Mouse (Mus musculus) lung, postnatal 0 days (tissue): ENCODE measurements at regions not wholly inside any gene's neighbourhood (a gene's known extent, or its start where the extent isn't known, plus 50 kb on each side); places are given as distances from the start of the nearest gene placed in this dataset.

Experiments used
- CTCF ChIP-seq: IDR thresholded peaks from 2 replicates; pipeline ENCODE4 v1.5.1; 2016; ENCODE audit warnings: antibody characterized with exemption, mild to moderate bottlenecking
- EP300 ChIP-seq: IDR thresholded peaks from 2 replicates; pipeline ENCODE4 v1.6.1; 2016; ENCODE audit warnings: antibody characterized with exemption, mild to moderate bottlenecking, control low read depth

DNA sequence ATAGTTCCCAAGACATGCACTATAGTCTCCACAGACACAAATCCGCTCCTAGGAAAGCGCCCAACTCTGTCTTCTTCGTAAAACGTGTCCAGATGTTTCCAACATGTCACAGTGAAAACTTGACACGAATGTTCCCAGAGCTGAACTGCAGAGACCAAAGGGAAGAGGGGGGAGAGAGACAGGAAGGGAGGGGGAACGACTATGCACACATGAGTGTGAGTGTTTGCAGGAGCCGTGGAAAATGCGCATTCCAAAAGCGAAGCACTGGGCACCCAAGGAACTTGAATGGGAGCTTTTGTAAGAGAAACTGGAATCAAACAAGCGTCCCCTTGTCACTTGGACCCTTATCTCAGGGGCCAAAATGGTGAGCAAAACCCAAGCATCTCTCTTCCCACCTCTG, 202.8 kb downstream of the Tm2d1 start:
- TF ChIP-seq CTCF (no peak), EP300 (0 out of 2 replicates have a peak, but pooled peaks have one; percentile 16)
